Mouse (Mus musculus) forelimb bud, embryonic 11.5 days (tissue): Measurements from ENCODE around the gene Pde4a.
"Not testable (repeated sequence)": the region's sequence is repeated elsewhere in the genome, so short reads cannot be mapped to it uniquely, and the experiment has no call there.

Source experiments
- DNase-seq: peaks from one replicate; pipeline ENCODE4 v3.0.0-alpha.2; 2012; ENCODE audit warnings: low read depth, low spot score

Pde4a gene

GRCm38 (mm10) chr9:21181421-21182220 is 16.1 kb downstream of the Pde4a start:
- no peak for DNase-seq

DNA sequence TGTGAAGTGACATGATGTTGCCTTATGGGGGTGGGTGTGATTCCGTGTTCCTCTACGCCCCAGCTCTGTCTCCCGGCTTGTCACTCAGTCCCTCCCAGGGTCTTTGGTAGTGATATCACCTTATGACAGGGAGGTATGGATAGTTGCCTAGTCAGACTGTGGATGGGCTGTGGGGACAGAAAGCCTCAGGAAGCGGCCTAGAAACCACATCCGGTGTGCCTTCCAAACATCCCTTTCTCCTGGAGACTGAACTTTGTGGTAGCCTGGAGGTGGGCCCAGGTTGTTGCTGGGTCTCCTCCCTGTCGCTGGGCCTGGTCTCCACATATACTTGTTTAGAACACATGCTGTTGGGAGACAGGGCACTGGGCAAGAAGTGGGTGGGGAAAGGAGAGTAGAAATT is 17.9 kb downstream of the Pde4a start:
- no peak for DNase-seq

DNA sequence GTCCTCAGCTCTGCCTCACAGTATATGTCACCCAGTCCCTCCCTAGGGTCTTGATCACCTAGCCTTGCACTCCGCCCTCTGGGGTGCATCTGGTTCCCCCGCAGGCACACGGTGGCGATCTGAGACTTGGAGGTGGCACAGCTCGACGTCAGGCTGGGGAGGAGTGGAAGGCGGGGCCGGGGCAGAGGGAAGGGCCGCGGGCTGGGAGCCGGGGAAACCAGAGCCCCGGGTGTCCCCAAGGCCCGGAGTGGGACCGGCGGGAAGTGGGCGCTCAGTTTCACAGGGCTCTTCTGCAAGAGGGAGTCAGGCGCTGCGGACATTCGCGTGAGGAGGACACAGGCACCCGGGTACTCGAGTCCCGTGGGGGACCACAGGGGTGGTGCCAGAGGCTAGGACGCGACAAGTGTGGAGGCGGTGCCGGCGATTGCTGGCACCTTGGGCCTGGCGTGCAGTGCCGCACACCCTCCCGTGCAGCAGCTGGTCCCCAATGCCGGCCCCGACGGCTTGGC is 18.4 kb downstream of the Pde4a start:
- no peak for DNase-seq

DNA sequence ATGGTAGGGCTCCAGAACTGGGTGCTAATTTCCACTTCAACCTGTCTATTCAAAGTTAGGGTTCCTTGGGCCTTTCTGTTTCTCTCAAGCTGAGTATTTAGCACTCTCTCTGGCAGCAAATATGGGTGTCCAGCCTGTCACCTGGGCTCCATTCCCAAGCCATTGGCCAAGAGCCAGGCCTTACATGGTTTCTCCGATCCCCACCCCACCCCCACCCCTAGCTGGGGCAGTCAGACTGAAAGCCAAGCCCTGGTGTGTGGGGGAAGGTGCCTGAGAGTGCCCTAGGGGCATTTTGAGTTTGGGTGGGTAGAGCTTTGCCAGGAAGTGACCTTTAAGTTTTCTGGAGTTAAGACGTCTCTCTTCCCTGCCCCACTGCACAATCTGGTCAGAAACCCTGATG is 19.2 kb downstream of the Pde4a start:
- no peak for DNase-seq

- DNase-seq, result no peak
These were observed 19.9 kb downstream of the Pde4a start for GRCm38 (mm10) chr9:21185436-21185835.

- DNase-seq, result no peak
These were observed 24.4 kb downstream of the Pde4a start for GRCm38 (mm10) chr9:21189905-21190304.

- DNase-seq, result no peak
These were observed 25.2 kb downstream of the Pde4a start for GRCm38 (mm10) chr9:21190670-21191069.

GRCm38 (mm10) chr9:21193786-21194185 is 28.3 kb downstream of the Pde4a start:
- no peak for DNase-seq

DNA sequence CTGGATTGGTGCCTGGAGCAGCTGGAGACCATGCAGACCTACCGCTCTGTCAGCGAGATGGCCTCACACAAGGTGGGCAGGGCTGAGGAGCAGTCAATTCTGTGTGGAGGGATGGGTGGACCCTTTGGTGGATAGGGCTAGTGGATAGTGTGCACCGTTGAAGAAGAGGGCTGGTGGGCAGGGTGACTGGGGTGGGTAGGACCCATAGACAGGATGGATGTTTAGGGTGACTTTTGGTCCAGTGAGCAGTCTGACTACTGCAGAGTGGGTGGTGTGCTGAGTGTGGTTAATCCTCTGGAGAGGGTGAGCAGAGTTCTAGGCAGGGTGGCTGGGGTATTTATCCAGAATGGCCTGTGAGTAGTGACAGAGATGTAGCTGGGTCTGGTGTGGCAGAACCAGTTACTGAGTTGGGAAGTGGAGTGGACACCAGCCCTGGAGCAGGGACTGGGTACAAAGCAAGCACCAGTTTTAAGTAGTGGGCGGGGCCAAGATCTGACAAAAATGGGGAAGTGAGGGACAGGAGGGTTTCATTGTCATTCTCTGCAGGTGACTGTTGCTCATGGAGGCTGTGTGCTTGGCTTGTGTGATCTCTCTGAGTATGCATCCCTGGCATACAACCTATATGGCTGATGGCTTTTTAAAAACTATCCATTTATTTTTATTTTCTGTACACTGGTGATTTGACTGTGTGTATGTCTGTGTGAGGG is 29.4 kb downstream of the Pde4a start:
- no peak for DNase-seq

GRCm38 (mm10) chr9:21195736-21196505 is 30.4 kb downstream of the Pde4a start:
- not testable (repeated sequence) for DNase-seq

GRCm38 (mm10) chr9:21196521-21197433 is 31.3 kb downstream of the Pde4a start:
- DNase-seq, result no peak

DNA sequence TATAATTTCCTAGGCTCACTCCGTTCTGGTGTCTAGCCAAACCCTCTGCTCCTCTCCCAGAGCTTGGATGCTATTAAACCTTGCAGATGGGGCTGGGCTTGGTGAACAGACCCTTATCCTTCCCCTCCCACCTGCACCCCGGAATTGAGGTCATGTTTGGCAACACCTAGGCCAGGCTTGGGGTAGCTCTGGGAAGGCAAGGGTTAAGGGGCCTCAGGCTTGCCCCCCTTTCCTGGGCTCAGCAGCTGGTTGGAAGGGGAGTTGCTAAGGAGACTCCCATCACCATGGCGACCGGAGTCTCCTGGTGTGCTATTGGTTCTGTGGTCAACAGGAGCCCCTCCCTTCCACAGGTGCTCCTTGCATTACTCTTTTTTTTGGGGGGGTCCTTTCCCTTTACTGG is 32.5 kb downstream of the Pde4a start:
- peak; percentile 42 for DNase-seq

DNA sequence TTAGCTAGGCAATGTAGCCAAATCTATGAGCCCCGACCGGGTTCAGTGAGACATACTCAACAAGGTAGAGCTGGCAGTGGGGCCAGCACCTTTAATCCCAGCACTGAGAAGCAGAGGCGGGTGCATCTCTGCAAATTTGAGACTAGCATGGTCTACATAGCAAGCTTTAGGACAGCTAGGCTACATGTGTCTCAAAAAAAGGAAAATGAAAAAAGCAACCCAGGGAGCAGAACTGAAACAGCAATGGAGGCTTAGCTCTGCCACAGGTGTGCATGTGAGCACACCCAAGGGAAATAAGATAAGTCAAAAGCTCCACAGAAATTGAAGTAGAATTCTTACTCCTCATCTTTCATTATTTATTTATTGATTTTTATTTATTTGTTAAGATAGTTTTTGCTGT is 33.4 kb downstream of the Pde4a start:
- no peak for DNase-seq

DNA sequence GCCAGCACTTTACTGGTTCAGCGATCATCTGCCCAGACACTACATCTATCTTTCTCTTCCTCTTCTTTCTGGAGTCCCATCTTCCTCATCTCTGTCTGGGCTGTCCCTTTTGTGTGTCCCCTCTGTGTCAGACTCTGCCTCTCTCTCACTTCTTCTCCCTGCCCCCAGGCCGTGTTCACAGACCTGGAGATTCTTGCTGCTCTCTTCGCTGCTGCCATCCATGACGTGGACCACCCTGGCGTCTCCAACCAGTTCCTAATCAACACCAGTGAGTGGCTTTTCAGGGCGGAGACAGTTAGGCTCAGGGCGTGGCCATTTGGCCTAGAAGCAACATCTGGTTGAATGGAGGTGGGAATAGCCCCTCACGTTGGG is 38.6 kb downstream of the Pde4a start:
- no peak for DNase-seq

- DNase-seq, result peak; percentile 35
These were observed 39.2 kb downstream of the Pde4a start for GRCm38 (mm10) chr9:21204528-21205272.

DNA sequence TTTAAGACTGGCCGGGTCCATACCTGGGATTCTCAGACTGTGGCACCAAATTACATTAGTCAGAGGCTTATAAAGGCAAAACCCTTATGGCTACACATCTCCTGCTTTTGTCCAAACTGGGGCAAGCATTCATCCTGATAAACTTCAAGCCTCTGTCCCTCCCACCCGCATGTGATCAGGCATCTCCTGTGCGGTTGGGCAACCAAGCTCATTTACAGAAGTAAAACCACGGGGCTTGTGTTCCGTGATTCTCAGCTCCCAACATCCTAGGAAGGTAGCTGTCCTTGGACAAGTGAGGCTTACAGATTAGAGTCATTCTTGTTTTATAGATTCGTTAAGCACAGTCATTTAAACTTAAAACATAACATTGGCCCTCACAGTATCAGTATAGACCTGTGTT is 41.3 kb downstream of the Pde4a start:
- DNase-seq, result no peak

- no peak for DNase-seq
These were observed 43.1 kb downstream of the Pde4a start for GRCm38 (mm10) chr9:21208626-21209025.

DNA sequence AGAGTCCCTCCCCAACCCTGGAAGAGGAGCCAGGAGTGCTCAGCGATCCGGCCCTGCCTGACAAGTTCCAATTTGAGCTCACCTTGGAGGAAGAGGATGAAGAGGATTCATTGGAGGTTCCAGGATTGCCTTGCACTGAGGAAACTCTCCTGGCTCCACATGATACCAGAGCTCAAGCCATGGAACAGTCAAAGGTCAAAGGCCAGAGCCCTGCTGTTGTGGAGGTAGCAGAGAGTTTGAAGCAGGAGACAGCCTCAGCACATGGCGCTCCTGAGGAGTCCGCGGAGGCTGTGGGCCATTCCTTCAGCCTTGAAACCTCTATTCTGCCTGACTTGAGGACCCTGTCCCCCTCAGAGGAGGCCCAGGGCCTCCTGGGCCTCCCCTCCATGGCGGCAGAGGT is 45.3 kb downstream of the Pde4a start:
- DNase-seq, result no peak

- no peak for DNase-seq
These were observed 46.1 kb downstream of the Pde4a start for GRCm38 (mm10) chr9:21211624-21212023.

DNA sequence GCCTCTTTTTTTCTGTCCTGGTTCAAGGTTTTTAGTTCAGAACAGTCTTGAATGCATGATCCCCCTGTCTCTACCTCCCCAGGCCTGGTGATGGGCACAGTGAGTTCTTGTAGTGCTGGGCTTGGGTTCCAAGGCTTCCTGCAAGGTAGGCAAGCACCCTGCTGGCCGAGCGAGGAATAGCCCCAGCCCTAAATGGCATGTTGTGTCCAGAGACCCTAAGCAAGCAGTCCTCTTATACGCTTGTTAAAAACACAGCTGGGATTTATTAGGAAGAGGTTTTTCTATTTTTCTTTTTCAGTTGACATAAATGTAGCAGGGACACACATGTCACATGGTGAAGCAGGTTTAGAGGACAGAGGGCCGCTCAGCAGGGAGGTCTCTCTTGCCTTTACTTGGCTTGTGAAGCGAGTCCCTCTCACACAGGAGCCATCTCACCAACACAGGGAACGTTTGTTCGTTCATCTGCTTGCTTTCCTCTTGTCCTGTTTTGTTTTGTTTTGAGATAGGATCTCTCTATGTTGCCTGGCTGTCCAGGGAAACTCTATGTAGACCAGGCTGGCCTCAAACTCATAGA is 48.2 kb downstream of the Pde4a start:
- peak; percentile 59 for DNase-seq
